Mouse (Mus musculus): ENCODE measurements around the gene Prkar2b. TPM values are rescaled to one million over a fixed set of nuclear protein-coding genes. Genes with fewer than 3 reads are reported as not detected.

Gene Prkar2b
- total RNA-seq, 1 experiment from 2014 or later = 87.5 TPM

- no peak for ATAC-seq (replicated peaks in 1 of 2; ENCODE audit: insufficient read depth in 1 of 2, low FRiP score in 2 of 2, low TSS enrichment in 1 of 2, low read depth in 1 of 2, poor library complexity in 2 of 2, severe bottlenecking in 2 of 2)
Measured at GRCm38 (mm10) chr12:32075831-32076715, 15.0 kb upstream of the Prkar2b start.

- no peak for ATAC-seq (replicated peaks in 1 of 2; ENCODE audit: insufficient read depth in 1 of 2, low FRiP score in 2 of 2, low TSS enrichment in 1 of 2, low read depth in 1 of 2, poor library complexity in 2 of 2, severe bottlenecking in 2 of 2)
Measured at GRCm38 (mm10) chr12:32074271-32074670, 13.2 kb upstream of the Prkar2b start.

- ATAC-seq (replicated peaks in 1 of 2; ENCODE audit: insufficient read depth in 1 of 2, low FRiP score in 2 of 2, low TSS enrichment in 1 of 2, low read depth in 1 of 2, poor library complexity in 2 of 2, severe bottlenecking in 2 of 2) = no peak
Measured at GRCm38 (mm10) chr12:32066004-32066403, 4.9 kb upstream of the Prkar2b start.

GRCm38 (mm10) chr12:32060247-32061089 lies 628 bp downstream of the Prkar2b start:
- ATAC-seq (replicated peaks in 1 of 2; ENCODE audit: insufficient read depth in 1 of 2, low FRiP score in 2 of 2, low TSS enrichment in 1 of 2, low read depth in 1 of 2, poor library complexity in 2 of 2, severe bottlenecking in 2 of 2) = peak; percentile 39 to 44

- no peak for ATAC-seq (replicated peaks in 1 of 2; ENCODE audit: insufficient read depth in 1 of 2, low FRiP score in 2 of 2, low TSS enrichment in 1 of 2, low read depth in 1 of 2, poor library complexity in 2 of 2, severe bottlenecking in 2 of 2)
Measured at GRCm38 (mm10) chr12:32059707-32060106, 1.4 kb downstream of the Prkar2b start.

GRCm38 (mm10) chr12:32059135-32059534 lies 2.0 kb downstream of the Prkar2b start:
- no peak for ATAC-seq (replicated peaks in 1 of 2; ENCODE audit: insufficient read depth in 1 of 2, low FRiP score in 2 of 2, low TSS enrichment in 1 of 2, low read depth in 1 of 2, poor library complexity in 2 of 2, severe bottlenecking in 2 of 2)

GRCm38 (mm10) chr12:32057461-32058199 lies 3.5 kb downstream of the Prkar2b start:
- ATAC-seq (replicated peaks in 1 of 2; ENCODE audit: insufficient read depth in 1 of 2, low FRiP score in 2 of 2, low TSS enrichment in 1 of 2, low read depth in 1 of 2, poor library complexity in 2 of 2, severe bottlenecking in 2 of 2) = no peak

- ATAC-seq (replicated peaks in 1 of 2; ENCODE audit: insufficient read depth in 1 of 2, low FRiP score in 2 of 2, low TSS enrichment in 1 of 2, low read depth in 1 of 2, poor library complexity in 2 of 2, severe bottlenecking in 2 of 2) = no peak
Measured at GRCm38 (mm10) chr12:32055797-32056196, 5.3 kb downstream of the Prkar2b start.

GRCm38 (mm10) chr12:32054476-32055166 lies 6.5 kb downstream of the Prkar2b start:
- no peak for ATAC-seq (replicated peaks in 1 of 2; ENCODE audit: insufficient read depth in 1 of 2, low FRiP score in 2 of 2, low TSS enrichment in 1 of 2, low read depth in 1 of 2, poor library complexity in 2 of 2, severe bottlenecking in 2 of 2)

GRCm38 (mm10) chr12:32053637-32054366 lies 7.3 kb downstream of the Prkar2b start:
- ATAC-seq (replicated peaks in 1 of 2; ENCODE audit: insufficient read depth in 1 of 2, low FRiP score in 2 of 2, low TSS enrichment in 1 of 2, low read depth in 1 of 2, poor library complexity in 2 of 2, severe bottlenecking in 2 of 2) = no peak

GRCm38 (mm10) chr12:32052882-32053281 lies 8.2 kb downstream of the Prkar2b start:
- ATAC-seq (replicated peaks in 1 of 2; ENCODE audit: insufficient read depth in 1 of 2, low FRiP score in 2 of 2, low TSS enrichment in 1 of 2, low read depth in 1 of 2, poor library complexity in 2 of 2, severe bottlenecking in 2 of 2) = no peak

GRCm38 (mm10) chr12:32050165-32050564 lies 10.9 kb downstream of the Prkar2b start:
- peak; percentile 59 to 66 for ATAC-seq (replicated peaks in 1 of 2; ENCODE audit: insufficient read depth in 1 of 2, low FRiP score in 2 of 2, low TSS enrichment in 1 of 2, low read depth in 1 of 2, poor library complexity in 2 of 2, severe bottlenecking in 2 of 2)

GRCm38 (mm10) chr12:32045566-32046330 lies 15.3 kb downstream of the Prkar2b start:
- peak; percentile 51 to 57; a peak in 2 of 4 replicates for ATAC-seq (replicated peaks in 1 of 2; ENCODE audit: insufficient read depth in 1 of 2, low FRiP score in 2 of 2, low TSS enrichment in 1 of 2, low read depth in 1 of 2, poor library complexity in 2 of 2, severe bottlenecking in 2 of 2)

- ATAC-seq (replicated peaks in 1 of 2; ENCODE audit: insufficient read depth in 1 of 2, low FRiP score in 2 of 2, low TSS enrichment in 1 of 2, low read depth in 1 of 2, poor library complexity in 2 of 2, severe bottlenecking in 2 of 2) = no peak
Measured at GRCm38 (mm10) chr12:32044487-32045134, 16.5 kb downstream of the Prkar2b start.

GRCm38 (mm10) chr12:32033536-32033935 lies 27.6 kb downstream of the Prkar2b start:
- no peak for ATAC-seq (replicated peaks in 1 of 2; ENCODE audit: insufficient read depth in 1 of 2, low FRiP score in 2 of 2, low TSS enrichment in 1 of 2, low read depth in 1 of 2, poor library complexity in 2 of 2, severe bottlenecking in 2 of 2)

Measured in hematopoietic stem cell, adult 5-6 weeks (primary cell).